Mouse (Mus musculus) cerebellum, adult 2 months (tissue): ENCODE measurements around the gene Slc32a1. TPM values are rescaled to one million over a fixed set of nuclear protein-coding genes. Genes with fewer than 3 reads are reported as not detected.

Source experiments
- DNase-seq, 2 experiments: peaks; one replicate each; pipeline ENCODE4 v3.0.0; 2021
- H3K27ac ChIP-seq: fragments of 200-500 bp; 2 replicates; pipeline ENCODE4 v1.5.1; 2012; ENCODE audit warnings: low read length, control low read depth, inconsistent platforms; ENCODE audit not compliant: insufficient read depth
- H3K27me3 ChIP-seq: fragments of 200-500 bp; 2 replicates; pipeline ENCODE4 v1.6.1; 2012; ENCODE audit warnings: inconsistent platforms, mild to moderate bottlenecking, low read length, moderate library complexity; ENCODE audit not compliant: control insufficient read depth, insufficient read depth
- H3K4me1 ChIP-seq: fragments of 200-500 bp; 2 replicates; pipeline ENCODE4 v1.6.1; 2011; ENCODE audit warnings: low read length; ENCODE audit not compliant: control insufficient read depth, insufficient read depth
- H3K4me3 ChIP-seq: fragments of 200-500 bp; replicated peaks from 2 replicates; pipeline ENCODE3; 2011; ENCODE audit warnings: mild to moderate bottlenecking, low read depth, low read length, control low read depth; ENCODE audit not compliant: insufficient read depth
- CTCF ChIP-seq: fragments of 200-500 bp; IDR thresholded peaks from 2 replicates; pipeline ENCODE4 v1.5.1; 2011; ENCODE audit warnings: low read depth, mild to moderate bottlenecking, control low read depth, low read length, moderate library complexity, borderline replicate concordance; ENCODE audit not compliant: insufficient read depth
- POLR2A ChIP-seq: fragments of 200-500 bp; IDR thresholded peaks from 2 replicates; pipeline ENCODE4 v1.6.1; 2011; ENCODE audit warnings: low read length, control low read depth, borderline replicate concordance; ENCODE audit not compliant: insufficient read depth
- WGBS: fragments of 180-500 bp; shearing (Covaris S2); methylation state at CpG from one replicate; pipeline ENCODE4 v1.1.7; 2018; 5-methylcytosine and 5-hydroxymethylcytosine counted together
- polyA plus RNA-seq: library from polyadenylated mRNA; depleted of rRNA; stranded (reverse); fragments of >200 nt; gene quantifications from 2 replicates; pipeline ENCODE4 v1.2.3, GENCODE M21; 2012

Gene Slc32a1
- polyA plus RNA-seq, 1 experiment: 218 TPM

DNA sequence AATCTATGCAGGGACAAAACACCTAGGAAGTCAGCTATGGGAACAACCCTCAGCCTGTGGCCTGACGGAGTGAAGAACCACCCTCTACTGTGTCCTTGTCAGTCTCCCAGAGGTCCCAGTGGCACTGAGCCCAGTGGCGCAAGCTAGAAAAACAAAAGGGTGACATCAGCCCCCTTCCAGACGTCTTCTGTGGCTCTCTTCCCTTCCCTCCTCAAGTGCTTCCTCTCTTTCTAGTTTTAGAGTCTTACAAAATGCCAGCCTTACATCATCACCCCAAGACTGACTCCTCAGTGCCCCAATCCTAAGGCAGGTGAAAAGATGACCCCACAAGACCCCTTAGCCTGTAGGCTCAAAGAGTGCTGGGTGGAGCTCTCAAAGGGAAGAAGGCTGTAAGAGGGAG lies 20.1 kb upstream of the Slc32a1 start:
- Histone ChIP-seq H3K27ac (no peak overlapping the region), H3K4me1 (no peaks in the 10 kb centered on the region), H3K4me3 (no peak overlapping the region), H3K27me3 (peaks cover 2% of the 10 kb centered on the region; the same call in 1 of the 2 replicates)
- WGBS: 38% methylated on average over 3 of the region's 3 CpGs
- TF ChIP-seq CTCF: no peak
- no peak for DNase-seq

DNA sequence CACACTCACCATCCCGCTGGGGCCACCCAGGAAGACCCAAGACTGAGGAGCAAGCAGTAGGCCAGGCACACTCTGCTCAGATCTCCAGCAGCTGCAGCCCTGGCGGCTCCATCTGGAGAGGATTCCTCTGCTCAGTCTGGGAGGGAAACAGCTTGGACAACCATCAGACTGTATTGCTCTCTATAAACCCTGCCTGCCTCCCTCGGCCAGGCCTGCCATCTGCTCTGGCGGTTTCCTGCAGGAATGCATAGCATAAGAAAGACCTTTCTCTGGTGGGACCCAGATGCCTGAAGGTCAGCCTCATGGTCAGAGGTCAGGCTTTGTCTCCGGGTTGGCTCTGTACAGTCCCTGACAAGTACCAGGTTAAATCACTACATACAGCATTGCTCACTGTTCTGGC lies 19.3 kb upstream of the Slc32a1 start:
- TF ChIP-seq CTCF (no peak), POLR2A (no peak)
- Histone ChIP-seq H3K4me1 (no peaks in the 10 kb centered on the region), H3K27ac (no peak overlapping the region), H3K4me3 (no peak overlapping the region), H3K27me3 (peaks cover 2% of the 10 kb centered on the region; the same call in 1 of the 2 replicates)
- DNase-seq: no peak
- 13% methylated on average over 5 of the region's 5 CpGs for WGBS

GRCm38 (mm10) chr2:158593371-158593770 lies 17.2 kb upstream of the Slc32a1 start:
- Histone ChIP-seq H3K4me3 (no peak overlapping the region), H3K4me1 (no peaks in the 10 kb centered on the region), H3K27me3 (peaks cover 2% of the 10 kb centered on the region; the same call in 1 of the 2 replicates), H3K27ac (no peak overlapping the region)
- 71% methylated on average over 4 of the region's 4 CpGs for WGBS
- TF ChIP-seq CTCF: no peak
- no peak for TF ChIP-seq POLR2A
- no peak for DNase-seq

DNA sequence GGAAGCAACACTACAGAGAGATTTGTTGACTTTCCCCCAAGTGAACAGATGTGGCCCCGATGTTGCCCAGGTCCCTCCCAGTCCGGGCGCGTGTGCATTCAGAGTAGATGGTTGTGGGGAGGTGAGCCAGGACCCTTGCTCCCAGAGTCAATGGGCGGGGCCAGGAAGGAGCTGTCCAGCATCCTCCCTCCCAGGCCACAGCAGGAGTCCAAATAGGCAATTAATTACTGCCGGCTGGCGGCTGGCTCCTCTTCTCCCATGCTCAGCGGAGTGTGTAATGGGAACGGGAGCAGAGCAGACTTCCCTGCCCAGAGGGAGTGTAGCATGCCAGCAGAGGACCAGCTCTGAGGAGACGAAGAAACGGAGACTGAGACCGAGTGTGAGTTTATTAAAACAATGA lies 15.5 kb upstream of the Slc32a1 start:
- TF ChIP-seq CTCF: no peak
- TF ChIP-seq POLR2A: no peak
- Histone ChIP-seq H3K27me3 (peaks cover 2% of the 10 kb centered on the region; the same call in 1 of the 2 replicates), H3K4me3 (no peak overlapping the region), H3K27ac (no peak overlapping the region), H3K4me1 (no peaks in the 10 kb centered on the region)
- under 1% methylated on average over 12 of the region's 12 CpGs for WGBS
- peak; percentile 41 to 69 for DNase-seq

GRCm38 (mm10) chr2:158595577-158595976 lies 15.0 kb upstream of the Slc32a1 start:
- Histone ChIP-seq H3K4me3 (no peak overlapping the region), H3K27ac (no peak overlapping the region), H3K4me1 (no peaks in the 10 kb centered on the region), H3K27me3 (peaks cover 2% of the 10 kb centered on the region; the same call in 1 of the 2 replicates)
- WGBS: 8% methylated on average over 7 of the region's 7 CpGs
- DNase-seq: no peak
- TF ChIP-seq POLR2A: no peak
- TF ChIP-seq CTCF: no peak

DNA sequence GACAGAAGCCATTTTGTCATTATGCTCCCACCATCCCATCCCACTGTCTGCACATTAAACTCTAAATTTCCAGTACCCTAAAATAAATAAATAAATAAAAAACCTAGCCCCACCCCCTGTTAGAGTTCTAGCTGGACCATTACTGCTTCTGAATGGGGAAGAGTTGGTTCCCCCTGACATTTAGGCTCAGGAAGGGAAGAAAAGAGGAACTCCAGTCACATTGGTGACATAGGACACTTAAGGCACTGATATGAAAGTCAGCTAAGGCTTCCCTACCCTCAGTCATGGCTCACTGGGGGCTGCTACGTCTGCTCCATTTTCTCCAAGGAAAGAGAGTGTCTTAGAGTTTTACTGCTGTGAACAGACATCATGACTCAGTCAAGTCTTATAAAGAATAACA lies 13.8 kb upstream of the Slc32a1 start:
- no peaks in the 10 kb centered on the region for H3K4me1 ChIP-seq
- H3K27me3 ChIP-seq: peaks cover 2% of the 10 kb centered on the region; the same call in 1 of the 2 replicates
- H3K27ac ChIP-seq: no peak overlapping the region
- DNase-seq: no peak
- no peak overlapping the region for H3K4me3 ChIP-seq
- 78% methylated on average over 1 of the region's 1 CpGs for WGBS
- TF ChIP-seq CTCF: no peak
- TF ChIP-seq POLR2A: no peak

DNA sequence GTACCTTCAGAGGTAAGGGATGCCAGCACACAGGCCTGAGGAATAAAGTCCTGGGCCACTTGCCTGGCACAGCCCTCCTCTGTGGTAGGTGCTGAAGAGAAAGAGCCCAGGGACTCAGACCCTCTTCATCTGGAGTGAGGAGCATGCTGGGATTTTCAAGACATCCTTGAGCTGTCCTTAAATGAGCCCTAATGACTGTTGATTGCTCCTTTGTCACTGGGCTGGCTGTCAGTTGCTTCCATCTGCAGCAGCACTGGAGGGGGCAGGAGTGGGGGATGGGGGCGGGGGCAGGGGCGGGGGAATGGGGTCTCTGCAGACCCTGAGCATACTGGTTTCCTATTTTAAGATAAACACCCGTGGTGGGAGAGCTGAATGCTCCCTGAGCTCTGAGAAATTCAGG lies 10.1 kb upstream of the Slc32a1 start:
- TF ChIP-seq POLR2A: no peak
- no peak for TF ChIP-seq CTCF
- no peak overlapping the region for H3K4me3 ChIP-seq
- DNase-seq: no peak
- WGBS: 17% methylated on average over 3 of the region's 3 CpGs
- H3K27me3 ChIP-seq: no peaks in the 10 kb centered on the region; the same call in 1 of the 2 replicates
- H3K27ac ChIP-seq: no peak overlapping the region
- H3K4me1 ChIP-seq: no peaks in the 10 kb centered on the region

DNA sequence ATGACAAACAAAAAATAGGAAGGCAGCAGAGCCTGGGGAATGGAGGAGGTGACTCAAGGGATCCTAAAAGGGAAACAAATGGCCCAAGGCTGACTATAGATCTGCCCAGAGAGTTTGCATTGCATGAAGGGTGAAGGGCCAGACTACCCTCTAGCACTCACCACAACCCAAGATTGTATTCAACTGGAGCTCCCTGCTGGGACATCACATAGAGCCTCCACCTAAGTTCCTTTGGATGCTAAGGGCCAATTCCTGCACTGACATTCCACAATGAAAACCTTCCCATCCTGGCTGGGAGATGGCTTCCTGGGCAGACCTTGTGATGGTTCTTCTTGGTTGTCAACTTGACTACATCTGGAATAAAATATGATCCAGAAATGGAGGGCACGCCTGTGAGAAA lies 9.2 kb upstream of the Slc32a1 start:
- H3K4me3 ChIP-seq: no peak overlapping the region
- H3K4me1 ChIP-seq: no peaks in the 10 kb centered on the region
- no peak overlapping the region for H3K27ac ChIP-seq
- H3K27me3 ChIP-seq: no peaks in the 10 kb centered on the region; the same call in 1 of the 2 replicates
- no peak for TF ChIP-seq CTCF
- TF ChIP-seq POLR2A: no peak
- 83% methylated on average over 1 of the region's 1 CpGs for WGBS
- no peak for DNase-seq
